Mouse (Mus musculus): ENCODE results near the gene Best2. TPM values are rescaled to one million over a fixed set of nuclear protein-coding genes. Genes with fewer than 3 reads are reported as not detected.

Gene Best2
- total RNA-seq, 2 experiments from 2014 or later, result not detected

DNA sequence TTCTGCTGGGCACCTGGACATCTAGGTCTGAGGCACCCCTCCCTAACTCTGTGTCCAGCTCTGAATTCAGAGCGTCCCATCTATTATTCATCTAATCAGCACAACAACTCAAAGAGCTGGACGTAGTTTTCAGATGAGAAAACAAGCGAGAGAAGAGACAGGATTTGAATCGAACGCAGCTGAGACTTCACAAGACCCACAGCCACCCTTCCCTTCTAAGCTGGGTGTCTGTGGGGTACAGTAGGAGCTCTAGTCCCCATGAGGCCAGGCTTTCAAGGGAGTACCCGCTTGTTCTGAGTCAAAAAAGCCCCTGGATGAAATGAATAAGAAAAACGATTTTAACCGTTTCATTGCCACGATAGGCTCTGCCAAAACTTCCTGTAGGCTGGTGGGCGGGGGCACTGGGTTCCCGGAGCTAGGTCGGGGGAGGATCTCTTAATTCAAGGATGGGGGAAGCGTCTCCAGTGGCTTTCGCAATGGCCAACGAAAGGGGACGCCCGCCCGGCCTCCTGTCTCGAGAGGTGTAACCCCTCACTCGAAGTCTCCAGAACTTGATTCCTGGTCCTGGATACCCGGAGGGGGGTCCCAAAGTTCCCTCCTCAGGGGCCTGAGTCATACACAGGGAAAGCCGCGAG, 29.2 kb downstream of the Best2 start:
- intact Hi-C loops (cut with DNase I), result no loop called here

DNA sequence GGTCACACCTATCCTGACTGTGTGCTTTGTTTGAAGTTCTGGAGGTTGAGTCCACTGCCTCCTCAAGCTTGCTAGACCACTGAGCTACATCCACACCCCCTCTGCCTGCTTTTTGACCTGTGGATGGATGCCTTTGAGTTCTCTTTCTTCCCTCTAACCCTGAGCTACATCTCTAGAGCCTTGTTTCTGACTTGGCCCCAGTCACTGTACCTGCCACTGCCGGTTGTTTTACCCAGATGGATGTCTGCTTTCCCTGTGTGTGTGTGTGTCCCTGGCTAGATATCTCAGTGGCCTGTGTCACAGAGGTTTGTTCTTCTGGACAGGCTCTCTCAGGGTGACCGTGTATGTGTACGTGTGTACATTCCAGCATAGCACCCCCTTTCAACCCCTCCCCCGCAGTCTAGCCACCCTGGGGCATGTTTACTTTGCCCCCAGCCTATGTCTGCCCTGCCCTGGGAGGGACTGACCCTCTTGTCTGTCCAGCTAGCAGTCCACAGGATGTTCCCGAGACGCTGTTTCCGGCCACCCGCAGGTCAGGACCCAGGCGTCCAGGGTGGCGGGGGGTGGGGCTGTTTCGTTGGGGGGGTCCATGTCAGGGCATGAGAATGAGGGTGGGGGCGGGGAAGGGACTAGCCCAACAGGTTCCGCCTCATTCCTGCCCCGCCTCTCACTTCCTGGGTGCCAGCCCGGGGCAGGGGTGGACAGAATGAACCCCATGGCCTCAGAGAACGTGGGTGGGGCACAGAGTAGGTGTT, 29.9 kb downstream of the Best2 start:
- no peak for DNase-seq
- intact Hi-C loops (cut with DNase I), result loop anchor here (5.0 kb wide), 1 partner anchor 782 kb away; no protein-coding TSS in a partner anchor

More for the DNA sequence above, 29.2 kb downstream of the Best2 start:
- no peak for DNase-seq

DNA sequence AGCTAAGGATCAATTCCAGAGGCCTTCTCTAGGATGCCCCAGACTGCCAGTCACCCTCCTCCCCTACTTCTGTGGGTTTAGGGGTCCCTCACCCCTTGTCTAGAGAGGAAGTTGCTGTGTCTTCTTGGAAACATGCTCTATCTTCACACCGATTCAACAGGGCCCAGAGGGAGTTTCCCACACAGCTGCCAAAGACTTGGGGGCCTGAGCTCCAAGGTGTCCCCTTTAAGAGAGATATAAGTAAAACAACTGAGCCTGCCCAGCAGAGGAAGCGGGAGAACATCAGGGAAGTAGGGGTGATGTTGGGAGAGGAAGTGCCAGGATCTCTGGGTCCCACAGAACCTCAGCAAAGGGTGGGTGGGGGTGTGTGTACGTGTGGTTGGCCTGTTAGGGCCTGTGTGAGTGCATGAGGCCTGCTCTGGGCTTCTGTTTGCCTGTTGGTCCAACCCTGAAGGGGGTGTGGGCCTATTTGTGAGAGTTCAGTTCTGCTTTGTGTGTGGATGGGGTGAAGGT, 31.8 kb downstream of the Best2 start:
- no peak for DNase-seq
- intact Hi-C loops (cut with DNase I), result loop anchor here (5.0 kb wide), 1 partner anchor 780 kb away; no protein-coding TSS in a partner anchor

DNA sequence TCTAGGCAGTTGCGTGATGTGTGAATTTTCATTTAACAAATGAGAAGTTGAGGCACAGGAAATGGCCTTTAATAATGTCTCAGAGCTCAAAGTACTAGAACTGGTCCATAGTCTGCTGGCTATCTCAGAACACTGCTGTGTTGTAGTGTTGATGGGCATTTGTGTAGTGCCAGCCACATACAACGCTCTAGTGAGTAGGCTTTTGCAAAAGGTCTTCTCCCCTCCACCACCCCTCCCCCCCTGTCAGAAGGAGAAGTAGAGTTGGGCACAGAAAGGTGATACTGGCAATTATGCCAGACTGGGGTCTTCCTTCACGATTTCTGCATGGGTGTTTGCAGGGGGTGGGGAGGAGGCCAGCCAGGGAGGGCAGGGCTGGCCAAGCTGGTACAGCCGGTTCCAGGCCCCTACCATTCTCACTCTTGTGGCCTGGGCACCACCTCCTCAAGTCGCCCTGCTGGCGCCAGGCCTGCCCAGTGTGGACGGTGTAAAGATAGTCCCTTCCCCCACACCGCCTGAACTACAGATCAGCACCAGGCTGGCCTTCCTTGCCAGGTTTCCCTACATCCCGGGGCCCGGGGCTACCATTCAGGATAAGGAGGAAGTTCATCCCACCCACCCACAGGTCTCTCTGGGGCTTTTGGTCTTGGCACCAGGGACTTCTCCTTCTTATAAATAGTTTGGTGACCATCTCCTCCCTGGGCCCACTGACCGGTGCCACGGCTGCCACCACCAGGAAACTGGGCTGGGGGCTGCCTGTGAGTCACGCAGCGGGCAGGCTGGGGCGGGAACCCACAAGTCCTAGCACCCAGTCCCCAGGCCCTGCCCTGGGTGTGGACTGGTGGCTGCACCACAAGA, 32.5 kb downstream of the Best2 start:
- DNase-seq, result no peak
- intact Hi-C loops (cut with DNase I), result loop anchor here (5.0 kb wide), 1 partner anchor 780 kb away; no protein-coding TSS in a partner anchor

DNA sequence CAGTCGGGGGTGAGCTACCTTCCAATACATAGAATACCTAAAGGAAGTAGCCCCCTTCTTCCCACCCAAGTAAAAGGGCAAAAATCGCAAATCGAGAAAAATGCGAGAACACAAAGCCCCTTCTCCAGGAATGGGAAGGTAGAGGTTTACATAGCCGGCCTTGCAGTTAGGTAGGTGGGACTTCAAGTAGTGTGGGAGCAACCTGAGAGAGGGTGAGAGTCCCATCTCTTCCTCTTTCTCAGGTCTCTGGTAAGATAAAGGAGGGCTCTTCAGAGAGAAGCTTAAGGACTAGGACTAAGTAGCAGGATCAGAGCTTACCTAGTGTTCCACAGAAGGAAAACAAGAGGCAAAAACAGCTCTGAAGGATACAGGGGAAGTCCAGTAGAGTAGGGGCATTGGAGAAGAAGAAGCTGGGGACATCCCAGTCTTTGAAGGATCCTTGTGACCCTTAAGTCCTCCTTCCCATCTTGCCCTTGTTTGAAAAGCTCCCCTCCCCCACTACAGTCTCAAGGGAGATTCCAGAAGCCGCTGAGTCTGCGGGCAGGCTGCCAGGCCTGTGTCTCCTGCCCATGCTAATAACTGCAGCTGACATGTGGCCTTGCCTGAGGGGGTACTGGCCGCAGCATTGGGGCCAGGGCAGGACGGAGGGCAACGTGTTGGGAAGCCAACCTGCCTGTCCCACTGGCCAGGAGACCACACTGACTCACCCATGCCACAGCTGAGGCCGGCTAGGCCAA, 33.5 kb downstream of the Best2 start:
- intact Hi-C loops (cut with DNase I), result loop anchor here (5.0 kb wide), 1 partner anchor 778 kb away; no protein-coding TSS in a partner anchor
- DNase-seq, result peak; percentile 78

DNA sequence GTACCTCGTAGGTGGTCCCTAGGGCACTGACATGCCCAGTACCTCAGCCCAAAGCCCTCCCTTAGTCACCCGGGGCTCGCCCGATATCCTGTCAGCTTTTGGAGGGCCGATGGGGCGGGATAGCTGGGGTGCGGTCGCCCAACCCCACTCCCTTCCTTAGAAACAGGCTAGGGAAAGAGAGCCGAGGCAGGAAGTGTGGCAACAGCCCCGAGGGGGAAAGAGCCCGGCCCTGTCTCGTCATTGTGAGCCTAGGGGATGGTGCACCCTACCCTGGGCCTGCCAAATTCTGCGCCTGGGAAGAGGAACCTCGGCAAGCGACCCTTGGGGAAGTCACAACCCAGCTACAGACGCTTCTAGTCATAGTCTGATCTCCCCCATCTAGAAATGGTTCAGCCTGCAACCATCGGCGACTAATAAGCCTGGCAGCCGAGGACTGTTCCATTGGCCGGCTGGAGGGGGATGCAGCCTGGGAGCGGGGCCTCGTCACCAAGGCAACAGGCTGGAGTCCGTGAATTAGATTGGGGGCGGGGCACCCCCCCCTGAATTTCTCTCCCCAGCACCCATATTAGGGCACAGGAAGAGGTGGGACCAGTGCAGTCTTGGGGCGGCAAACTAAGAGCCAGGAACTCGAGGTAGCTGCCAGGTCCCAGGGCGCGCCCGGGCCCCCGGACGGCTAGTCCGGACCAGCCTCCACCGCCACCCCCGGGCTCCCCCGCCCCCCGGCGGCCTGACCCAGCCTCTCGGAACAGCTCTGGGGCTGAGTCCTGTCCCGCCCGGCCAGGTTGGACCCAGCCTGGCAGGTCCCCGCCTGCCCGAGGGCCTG, 34.5 kb downstream of the Best2 start:
- intact Hi-C loops (cut with DNase I), result loop anchor here (5.0 kb wide), 3 partner anchors 47 to 778 kb away; partner anchors contain the start of genes Asna1, Ier2 and Trir
- DNase-seq, result peak; percentile 90 to 95

DNA sequence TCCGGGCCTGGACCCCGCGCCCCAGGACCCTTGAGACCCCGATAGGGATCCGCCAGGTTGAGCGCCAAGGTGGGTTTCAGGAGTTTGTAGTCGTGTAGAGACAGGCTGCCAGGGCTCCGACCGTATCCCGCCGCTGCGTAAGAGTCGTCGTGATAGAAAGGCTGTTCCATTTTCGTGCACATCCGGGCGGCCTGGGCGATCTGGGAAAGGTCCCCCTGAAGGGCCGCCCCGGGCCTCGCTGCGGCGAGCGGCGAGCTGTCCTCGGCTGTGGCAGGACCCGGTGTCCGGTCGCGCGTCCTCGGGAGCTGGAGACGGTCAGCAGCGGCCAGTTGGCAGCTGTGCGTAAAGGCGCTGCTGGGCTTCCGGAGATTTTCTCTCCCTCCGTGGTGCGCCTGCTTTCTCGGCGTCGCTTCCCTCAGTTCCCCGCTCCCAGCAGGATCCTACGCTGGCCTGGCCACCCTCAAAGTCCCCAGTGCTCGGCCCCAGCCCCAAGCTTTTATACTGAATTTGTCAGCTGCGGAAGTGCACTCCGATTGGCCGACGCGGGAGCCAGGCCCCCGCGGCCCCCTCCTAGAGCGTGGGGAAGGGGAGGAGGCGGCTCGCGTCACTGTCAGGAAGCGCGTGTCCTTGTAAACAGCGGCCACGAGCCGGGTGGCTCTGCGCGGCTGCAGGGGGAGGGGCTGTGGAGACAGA, 35.9 kb downstream of the Best2 start, which contains the start of gene Junb:
Gene Junb, minus strand, starts transcription at position 471 of the 693 bp plus-strand sequence.
- peak; percentile 96 to 97 for DNase-seq
- intact Hi-C loops (cut with DNase I), result loop anchor here (5.0 kb wide), 2 partner anchors 49 to 316 kb away; partner anchors contain the start of genes Asna1, Ier2 and Trir

DNA sequence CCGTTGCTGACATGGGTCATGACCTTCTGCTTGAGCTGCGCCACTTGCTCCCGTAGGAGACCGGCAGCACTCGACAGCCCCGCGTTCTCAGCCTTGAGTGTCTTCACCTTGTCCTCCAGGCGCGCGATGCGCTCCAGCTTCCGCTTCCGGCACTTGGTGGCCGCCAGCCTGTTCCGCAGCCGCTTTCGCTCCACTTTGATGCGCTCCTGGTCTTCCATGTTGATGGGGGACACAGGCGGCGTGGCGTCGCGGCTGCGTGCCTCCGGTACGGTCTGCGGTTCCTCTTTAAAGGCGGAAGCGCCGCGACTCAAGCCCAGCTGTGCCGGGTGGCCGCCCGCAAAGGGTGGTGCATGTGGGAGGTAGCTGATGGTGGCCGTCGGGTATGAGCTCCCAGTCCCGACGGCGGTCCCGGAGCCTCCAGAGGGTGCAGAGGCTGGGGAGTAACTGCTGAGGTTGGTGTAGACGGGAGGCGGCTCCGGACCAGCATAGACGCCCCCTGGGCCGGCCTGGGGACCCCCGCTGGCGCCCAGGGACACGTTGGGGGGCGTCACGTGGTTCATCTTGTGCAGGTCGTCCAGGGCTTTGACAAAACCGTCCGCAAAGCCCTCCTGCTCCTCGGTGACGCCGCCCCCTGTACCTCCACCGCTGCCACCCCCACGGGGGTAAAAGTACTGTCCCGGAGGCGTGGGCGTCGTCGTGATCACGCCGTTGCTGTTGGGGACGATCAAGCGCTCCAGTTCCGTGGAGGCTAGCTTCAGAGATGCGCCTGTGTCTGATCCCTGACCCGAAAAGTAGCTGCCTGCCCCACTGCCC, 36.7 kb downstream of the Best2 start:
- DNase-seq, result peak; percentile 70 to 82
- intact Hi-C loops (cut with DNase I), result loop anchor here (5.0 kb wide), 2 partner anchors 50 to 315 kb away; partner anchors contain the start of genes Asna1, Ier2 and Trir

DNA sequence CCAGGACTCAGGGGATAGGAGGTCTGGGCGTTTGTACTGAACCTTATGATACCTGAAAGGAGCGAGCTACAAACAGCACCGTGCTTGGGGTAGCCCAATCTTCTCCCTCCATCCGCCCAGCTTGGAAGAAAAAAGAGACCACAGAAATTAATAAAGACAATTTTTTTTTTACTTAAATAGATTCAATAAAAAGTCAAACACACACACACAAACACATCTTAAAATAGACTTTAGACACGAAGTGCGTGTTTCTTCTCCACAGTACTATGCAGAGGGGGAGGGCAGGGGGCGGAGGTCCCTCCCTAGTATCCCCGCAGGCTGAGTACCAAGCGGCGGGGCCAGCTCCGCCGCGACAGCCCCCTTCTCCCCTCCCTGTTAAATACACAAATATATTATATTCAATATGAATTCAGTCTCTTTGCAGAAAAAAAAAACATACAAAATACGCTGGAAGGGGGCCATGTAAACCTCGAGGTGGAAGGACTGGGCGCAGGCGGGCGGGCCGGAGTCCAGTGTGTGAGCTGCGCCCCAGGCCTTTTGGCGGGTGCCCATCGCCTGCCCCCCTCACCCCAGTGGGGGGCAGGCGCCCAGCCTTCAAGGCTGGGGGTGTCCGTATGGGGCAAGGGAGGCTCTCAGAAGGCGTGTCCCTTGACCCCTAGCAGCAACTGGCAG, 37.4 kb downstream of the Best2 start:
- intact Hi-C loops (cut with DNase I), result loop anchor here (5.0 kb wide), 2 partner anchors 50 to 315 kb away; partner anchors contain the start of genes Asna1, Ier2 and Trir
- no peak for DNase-seq

DNA sequence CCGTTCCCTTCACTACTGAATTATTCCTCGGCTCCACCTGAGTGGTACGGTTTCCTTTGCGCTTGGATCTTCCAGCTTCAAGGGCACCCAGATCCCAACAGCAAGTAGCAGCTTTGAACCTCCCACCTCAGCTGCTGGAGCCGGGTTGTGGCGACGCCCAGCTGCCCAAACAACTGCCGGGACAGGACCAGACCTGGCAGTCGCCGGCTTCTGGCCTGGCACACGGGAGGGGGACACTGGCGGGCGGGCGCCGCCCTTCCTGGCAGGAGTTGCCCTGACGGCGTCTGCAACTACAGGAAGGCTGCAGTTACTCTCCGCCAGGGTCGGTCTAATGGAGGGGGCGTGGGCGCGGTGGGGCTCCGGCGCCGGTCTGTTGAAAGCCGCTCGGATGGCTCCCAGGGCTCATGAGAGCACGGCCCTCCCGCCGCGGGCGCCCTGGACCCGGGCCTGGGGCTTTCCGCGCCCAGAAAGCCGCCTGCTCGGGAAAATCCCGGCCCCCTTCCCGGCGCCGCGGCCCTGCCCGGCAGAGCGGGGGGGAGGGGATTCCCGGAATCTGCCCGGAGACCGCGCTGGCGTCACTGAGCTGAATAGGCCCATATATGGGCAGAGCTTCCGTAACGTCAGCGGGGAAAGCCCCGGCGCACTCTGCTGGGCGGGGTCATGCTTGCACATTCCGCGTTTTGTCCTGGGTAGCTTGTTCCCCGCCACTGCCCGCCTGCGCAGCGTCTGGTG, 38.1 kb downstream of the Best2 start:
- peak; percentile 96 to 98 for DNase-seq
- intact Hi-C loops (cut with DNase I), result loop anchor here (5.0 kb wide), 2 partner anchors 51 to 314 kb away; partner anchors contain the start of genes Asna1, Ier2 and Trir

DNA sequence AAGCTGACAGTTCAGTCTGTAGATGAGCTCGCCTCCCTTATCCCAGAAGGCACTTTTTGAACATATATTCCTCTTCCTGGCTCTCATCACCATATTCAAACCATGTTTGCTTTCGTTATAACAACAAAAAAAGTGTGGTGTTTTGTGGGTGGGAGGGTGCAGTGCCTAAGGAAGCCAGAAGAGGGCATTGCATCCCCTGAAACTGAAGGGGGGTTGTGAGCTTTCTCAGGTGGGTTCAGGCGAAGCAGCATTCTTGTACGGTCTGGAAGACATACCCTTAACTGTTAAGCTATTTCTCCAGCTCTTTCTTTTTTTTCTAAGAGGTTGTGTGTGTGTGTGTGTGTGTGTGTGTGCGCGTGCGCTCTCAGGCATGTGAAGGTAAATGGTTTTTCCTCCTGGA, 38.9 kb downstream of the Best2 start:
- DNase-seq, result peak; percentile 76 to 77

DNA sequence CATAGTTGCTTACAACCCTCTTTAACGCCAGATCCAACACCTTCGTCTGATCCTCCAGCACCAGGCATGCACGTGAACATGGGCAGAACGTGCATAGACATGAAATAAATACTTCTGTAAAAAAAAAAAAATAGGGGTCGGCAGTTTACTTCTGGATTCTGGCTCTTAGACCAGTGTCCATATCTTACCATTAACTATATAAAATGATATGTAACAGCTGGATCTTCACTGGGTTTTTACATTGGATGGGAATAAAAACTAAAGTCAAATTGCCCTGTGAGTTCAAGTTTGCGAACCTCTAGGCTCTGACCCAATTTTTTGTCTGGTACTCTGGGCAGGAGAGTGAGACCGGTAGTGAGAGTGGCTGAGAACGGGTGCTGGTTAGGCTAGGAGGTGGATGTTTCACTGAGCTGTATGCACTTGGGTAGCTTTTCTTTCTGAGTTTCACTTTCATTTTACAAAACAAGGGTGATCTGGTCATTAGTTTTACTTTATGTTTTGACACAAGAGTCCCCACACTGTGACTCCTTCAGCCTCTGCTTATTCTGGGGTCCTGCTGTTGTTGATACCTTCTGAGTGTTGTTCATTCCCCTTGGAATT, 39.7 kb downstream of the Best2 start:
- no peak for DNase-seq
- intact Hi-C loops (cut with DNase I), result loop anchor here (1.0 to 5.0 kb wide), 3 partner anchors 16 to 312 kb away; partner anchors contain the start of genes Asna1, Hook2, Ier2 and Trir

More for the DNA sequence above, 38.9 kb downstream of the Best2 start:
- intact Hi-C loops (cut with DNase I), result loop anchor here (1.0 to 5.0 kb wide), 3 partner anchors 15 to 313 kb away; partner anchors contain the start of genes Asna1, Hook2, Ier2 and Trir

DNA sequence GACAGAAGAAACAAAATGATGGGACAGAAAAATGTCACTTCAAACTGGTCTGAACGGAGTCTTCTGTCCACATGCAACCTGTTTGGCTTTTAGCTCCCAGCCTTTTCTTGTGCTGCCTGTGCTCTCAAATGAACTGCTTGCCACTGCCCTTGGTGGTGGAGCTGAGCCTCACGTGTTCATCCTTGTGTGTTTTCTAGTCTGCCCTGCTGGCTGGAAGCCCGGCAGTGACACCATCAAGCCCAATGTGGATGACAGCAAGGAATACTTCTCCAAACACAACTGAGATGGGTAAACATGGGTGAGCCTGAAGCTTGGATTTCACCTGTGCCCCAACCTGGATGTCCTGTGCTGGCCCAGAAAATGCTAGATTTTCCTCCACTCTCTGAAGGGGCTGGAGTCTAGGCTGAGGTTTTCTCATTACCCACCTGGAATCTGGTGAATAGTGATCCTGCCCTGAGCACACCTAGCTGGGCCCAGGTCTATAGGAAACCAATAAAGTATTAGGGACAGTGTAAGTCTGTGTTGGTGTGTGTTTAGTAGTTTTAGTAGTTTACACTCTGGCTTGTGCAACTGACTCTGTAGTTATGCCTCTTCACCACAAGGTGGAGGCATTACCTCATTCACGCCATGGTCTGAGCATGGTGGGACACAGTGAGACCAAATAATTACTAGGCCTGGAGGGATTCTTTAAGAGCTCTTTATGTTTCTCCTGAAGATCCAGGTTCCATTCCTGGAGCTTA, 40.4 kb downstream of the Best2 start:
- DNase-seq, result peak; percentile 61 to 62
- intact Hi-C loops (cut with DNase I), result no loop called here

DNA sequence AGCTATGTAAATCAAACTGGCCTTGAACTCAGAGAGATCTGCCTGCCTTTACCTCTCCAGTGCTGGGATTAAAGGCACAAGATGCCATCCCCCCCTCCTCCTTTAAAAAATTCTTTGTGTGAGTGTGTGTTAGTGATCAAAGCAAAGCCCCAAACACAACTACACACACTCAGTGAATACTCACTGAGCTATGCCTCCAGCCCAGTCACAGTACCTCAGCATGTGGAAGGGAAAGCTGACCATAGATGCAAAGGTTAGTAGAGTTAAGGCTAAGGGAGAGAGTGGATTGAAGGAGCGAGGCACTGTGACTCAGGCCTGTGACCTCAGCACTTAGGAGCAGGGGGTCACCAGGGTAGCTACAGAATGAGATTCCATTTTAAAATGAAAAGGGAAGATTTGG, 41.3 kb downstream of the Best2 start:
- DNase-seq, result no peak
- intact Hi-C loops (cut with DNase I), result no loop called here

Measured in heart, postnatal 36 days (tissue).